Mouse (Mus musculus): ENCODE measurements around the gene AC124502.3. TPM values are rescaled to one million over a fixed set of nuclear protein-coding genes. Genes with fewer than 3 reads are reported as not detected.

Gene AC124502.3
- polyA plus RNA-seq, 1 experiment, result 1.1 TPM

DNA sequence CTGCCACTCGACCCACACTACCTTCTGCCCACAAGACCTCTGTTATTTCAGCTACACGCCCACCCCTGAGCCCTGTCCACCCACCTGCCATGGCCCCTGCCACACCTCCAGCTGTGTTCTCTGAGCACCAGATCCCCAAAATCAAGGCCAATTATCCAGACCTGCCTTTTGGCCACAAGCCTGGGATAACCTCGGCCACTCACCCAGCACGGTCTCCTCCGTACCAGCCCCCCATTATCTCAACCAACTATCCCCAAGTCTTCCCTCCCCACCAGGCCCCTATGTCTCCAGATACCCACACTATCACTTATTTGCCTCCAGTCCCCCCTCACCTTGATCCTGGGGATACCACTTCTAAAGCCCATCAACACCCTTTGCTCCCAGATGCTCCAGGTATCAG, 30.8 kb downstream of the AC124502.3 start:
- H3K27ac ChIP-seq (ENCODE audit: control insufficient read depth, insufficient read depth, low read length), result no peak overlapping the region
- H3K27me3 ChIP-seq (ENCODE audit: control insufficient read depth, insufficient read depth, low read length), result peaks cover 25% of the 10 kb centered on the region
- peaks cover 11% of the 10 kb centered on the region for H3K4me1 ChIP-seq (replicated peaks; ENCODE audit: control insufficient read depth, insufficient read depth, low read length)
- DNase-seq, result no peak
- WGBS, result 93% methylated on average over 5 of the region's 5 CpGs
- H3K36me3 ChIP-seq (ENCODE audit: control insufficient read depth, insufficient read depth, low read length), result no peaks in the 10 kb centered on the region
- no peak for TF ChIP-seq CTCF (IDR thresholded peaks at IDR 0.05; ENCODE audit: borderline replicate concordance, control insufficient read depth, extremely low read depth, insufficient read depth, low read length, poor library complexity)
- no peak for TF ChIP-seq POLR2A (IDR thresholded peaks at IDR 0.05; ENCODE audit: control insufficient read depth, extremely low read depth, insufficient read depth, low read length, poor library complexity)
- no peak overlapping the region for H3K4me3 ChIP-seq (ENCODE audit: control insufficient read depth, insufficient read depth, low read length)

GRCm38 (mm10) chr19:5069978-5070377, 31.3 kb downstream of the AC124502.3 start:
- DNase-seq, result no peak
- Histone ChIP-seq H3K27ac (ENCODE audit: control insufficient read depth, insufficient read depth, low read length) (no peak overlapping the region), H3K27me3 (ENCODE audit: control insufficient read depth, insufficient read depth, low read length) (peaks cover 25% of the 10 kb centered on the region), H3K36me3 (ENCODE audit: control insufficient read depth, insufficient read depth, low read length) (no peaks in the 10 kb centered on the region), H3K4me3 (ENCODE audit: control insufficient read depth, insufficient read depth, low read length) (no peak overlapping the region), H3K4me1 (replicated peaks; ENCODE audit: control insufficient read depth, insufficient read depth, low read length) (peaks cover 11% of the 10 kb centered on the region)
- no peak for TF ChIP-seq POLR2A (IDR thresholded peaks at IDR 0.05; ENCODE audit: control insufficient read depth, extremely low read depth, insufficient read depth, low read length, poor library complexity)
- no peak for TF ChIP-seq CTCF (IDR thresholded peaks at IDR 0.05; ENCODE audit: borderline replicate concordance, control insufficient read depth, extremely low read depth, insufficient read depth, low read length, poor library complexity)
- 94% methylated on average over 7 of the region's 7 CpGs for WGBS

DNA sequence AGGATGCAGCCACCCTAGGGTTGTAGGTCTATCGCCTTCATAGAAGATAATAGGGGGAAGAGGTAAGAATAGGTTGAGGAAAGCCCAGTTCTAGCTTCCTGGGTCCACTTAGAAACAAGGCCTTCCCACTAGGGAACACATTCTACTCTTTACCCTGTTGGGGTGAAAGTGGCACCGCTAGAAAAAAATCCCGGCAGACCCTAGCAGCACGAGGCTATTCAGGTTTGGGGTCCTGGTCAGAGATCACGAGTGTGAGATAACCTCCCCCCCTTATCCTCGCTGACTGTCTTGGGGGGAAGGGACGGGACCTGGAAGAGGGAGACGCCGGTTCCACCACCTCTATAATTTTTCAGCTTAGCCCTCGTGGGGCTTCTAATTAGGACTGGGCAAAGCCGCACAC, 32.4 kb downstream of the AC124502.3 start:
- Histone ChIP-seq H3K36me3 (ENCODE audit: control insufficient read depth, insufficient read depth, low read length) (no peaks in the 10 kb centered on the region), H3K27ac (ENCODE audit: control insufficient read depth, insufficient read depth, low read length) (no peak overlapping the region), H3K27me3 (ENCODE audit: control insufficient read depth, insufficient read depth, low read length) (peaks cover 25% of the 10 kb centered on the region), H3K4me1 (replicated peaks; ENCODE audit: control insufficient read depth, insufficient read depth, low read length) (peaks cover 11% of the 10 kb centered on the region), H3K4me3 (ENCODE audit: control insufficient read depth, insufficient read depth, low read length) (no peak overlapping the region)
- DNase-seq, result no peak
- WGBS, result 60% methylated on average over 11 of the region's 11 CpGs
- TF ChIP-seq CTCF (IDR thresholded peaks at IDR 0.05; ENCODE audit: borderline replicate concordance, control insufficient read depth, extremely low read depth, insufficient read depth, low read length, poor library complexity) (no peak), POLR2A (IDR thresholded peaks at IDR 0.05; ENCODE audit: control insufficient read depth, extremely low read depth, insufficient read depth, low read length, poor library complexity) (no peak)

DNA sequence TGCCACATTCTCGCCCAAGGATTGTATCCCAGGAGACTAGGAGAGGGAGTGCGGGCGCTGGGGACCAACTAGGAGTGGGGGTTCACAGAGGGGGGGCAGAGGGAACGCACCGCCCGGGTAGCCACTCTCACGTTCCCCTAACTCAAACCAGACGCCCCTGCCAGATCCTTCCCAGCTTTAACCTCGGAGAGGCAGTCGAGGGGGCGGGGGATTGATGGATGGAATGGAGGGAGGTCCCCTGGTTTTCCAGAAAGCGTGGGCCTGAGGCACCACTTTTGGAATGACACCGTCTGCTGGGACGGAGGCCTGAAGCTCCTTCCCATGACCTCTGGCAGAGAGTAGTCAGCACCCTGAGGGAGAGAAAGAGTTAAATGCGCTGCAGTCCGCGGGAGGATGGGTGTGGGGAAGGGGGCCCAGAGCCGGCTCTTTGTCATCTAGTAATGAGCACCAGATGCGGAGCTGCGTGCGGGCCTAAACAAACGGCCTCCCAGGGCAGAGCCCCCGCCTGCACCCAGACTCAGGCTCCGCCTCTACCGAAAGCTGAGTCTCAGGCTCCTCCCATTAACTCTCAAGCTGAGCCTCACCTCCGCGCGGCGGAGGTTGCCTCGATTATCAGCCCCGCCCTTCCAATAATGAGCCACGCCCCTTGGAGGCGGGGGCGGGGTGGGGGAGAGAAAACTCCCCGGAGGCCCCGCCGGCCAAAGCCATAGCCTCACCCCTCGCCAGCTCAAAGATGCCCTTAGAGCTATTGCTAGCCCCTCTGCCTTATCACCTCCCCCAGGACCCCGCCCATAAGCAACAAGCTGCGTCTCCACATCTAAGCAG, 33.1 kb downstream of the AC124502.3 start:
- WGBS, result 12% methylated on average over 40 of the region's 40 CpGs
- H3K4me3 ChIP-seq (ENCODE audit: control insufficient read depth, insufficient read depth, low read length), result peak overlapping the region; percentile 16
- H3K36me3 ChIP-seq (ENCODE audit: control insufficient read depth, insufficient read depth, low read length), result no peaks in the 10 kb centered on the region
- peaks cover 11% of the 10 kb centered on the region for H3K4me1 ChIP-seq (replicated peaks; ENCODE audit: control insufficient read depth, insufficient read depth, low read length)
- no peak for TF ChIP-seq CTCF (IDR thresholded peaks at IDR 0.05; ENCODE audit: borderline replicate concordance, control insufficient read depth, extremely low read depth, insufficient read depth, low read length, poor library complexity)
- TF ChIP-seq POLR2A (IDR thresholded peaks at IDR 0.05; ENCODE audit: control insufficient read depth, extremely low read depth, insufficient read depth, low read length, poor library complexity), result no peak
- peaks cover 25% of the 10 kb centered on the region for H3K27me3 ChIP-seq (ENCODE audit: control insufficient read depth, insufficient read depth, low read length)
- no peak for DNase-seq
- no peak overlapping the region for H3K27ac ChIP-seq (ENCODE audit: control insufficient read depth, insufficient read depth, low read length)

GRCm38 (mm10) chr19:5072389-5073019, 33.8 kb downstream of the AC124502.3 start:
- no peak overlapping the region for H3K27ac ChIP-seq (ENCODE audit: control insufficient read depth, insufficient read depth, low read length)
- TF ChIP-seq POLR2A (IDR thresholded peaks at IDR 0.05; ENCODE audit: control insufficient read depth, extremely low read depth, insufficient read depth, low read length, poor library complexity) (no peak), CTCF (IDR thresholded peaks at IDR 0.05; ENCODE audit: borderline replicate concordance, control insufficient read depth, extremely low read depth, insufficient read depth, low read length, poor library complexity) (no peak)
- WGBS, result 11% methylated on average over 20 of the region's 20 CpGs
- peaks cover 25% of the 10 kb centered on the region for H3K27me3 ChIP-seq (ENCODE audit: control insufficient read depth, insufficient read depth, low read length)
- no peak for DNase-seq
- H3K4me1 ChIP-seq (replicated peaks; ENCODE audit: control insufficient read depth, insufficient read depth, low read length), result peaks cover 11% of the 10 kb centered on the region
- no peaks in the 10 kb centered on the region for H3K36me3 ChIP-seq (ENCODE audit: control insufficient read depth, insufficient read depth, low read length)
- H3K4me3 ChIP-seq (ENCODE audit: control insufficient read depth, insufficient read depth, low read length), result peak overlapping the region; percentile 16; the same call in 1 of the 2 replicates

GRCm38 (mm10) chr19:5073028-5073427, 34.3 kb downstream of the AC124502.3 start:
- H3K27ac ChIP-seq (ENCODE audit: control insufficient read depth, insufficient read depth, low read length), result no peak overlapping the region
- TF ChIP-seq CTCF (IDR thresholded peaks at IDR 0.05; ENCODE audit: borderline replicate concordance, control insufficient read depth, extremely low read depth, insufficient read depth, low read length, poor library complexity), result no peak
- TF ChIP-seq POLR2A (IDR thresholded peaks at IDR 0.05; ENCODE audit: control insufficient read depth, extremely low read depth, insufficient read depth, low read length, poor library complexity), result no peak
- 2% methylated on average over 15 of the region's 15 CpGs for whole genome bisulfite sequencing
- H3K27me3 ChIP-seq (ENCODE audit: control insufficient read depth, insufficient read depth, low read length), result peaks cover 20% of the 10 kb centered on the region
- no peaks in the 10 kb centered on the region for H3K36me3 ChIP-seq (ENCODE audit: control insufficient read depth, insufficient read depth, low read length)
- peaks cover 11% of the 10 kb centered on the region for H3K4me1 ChIP-seq (replicated peaks; ENCODE audit: control insufficient read depth, insufficient read depth, low read length)
- DNase-seq, result peak; percentile 29
- no peak overlapping the region for H3K4me3 ChIP-seq (ENCODE audit: control insufficient read depth, insufficient read depth, low read length)

Measured in thymus, adult 2 months (tissue).